Mouse (Mus musculus) WW6 (cell line): ENCODE results near the gene Gm7145.
"Not testable (repeated sequence)": the region's sequence is repeated elsewhere in the genome, so short reads cannot be mapped to it uniquely, and the experiment has no call there.

ENCODE experiments used
- DNase-seq: peaks from one replicate; pipeline ENCODE4 v3.0.0-alpha.2; 2013; ENCODE audit warnings: low read depth, low spot score

Gm7145 gene

GRCm38 (mm10) chr1:117965639-117966038 is at the start of gene Gm7145:
Gene Gm7145 (plus strand): TSS chr1:117965939.
- no peak for DNase-seq

- DNase-seq: not testable (repeated sequence)
These were observed 38.0 kb upstream of the Gm7145 start, which contains the start of gene Gm28168 for GRCm38 (mm10) chr1:117927715-117928114. Gene Gm28168 (plus strand): TSS chr1:117928015.

GRCm38 (mm10) chr1:118003876-118004275 is 38.1 kb downstream of the Gm7145 start:
- not testable (repeated sequence) for DNase-seq

- not testable (repeated sequence) for DNase-seq
These were observed 47.0 kb downstream of the Gm7145 start for GRCm38 (mm10) chr1:118012736-118013135.
